Mouse (Mus musculus): ENCODE results near the gene Sf3b3.

DNA sequence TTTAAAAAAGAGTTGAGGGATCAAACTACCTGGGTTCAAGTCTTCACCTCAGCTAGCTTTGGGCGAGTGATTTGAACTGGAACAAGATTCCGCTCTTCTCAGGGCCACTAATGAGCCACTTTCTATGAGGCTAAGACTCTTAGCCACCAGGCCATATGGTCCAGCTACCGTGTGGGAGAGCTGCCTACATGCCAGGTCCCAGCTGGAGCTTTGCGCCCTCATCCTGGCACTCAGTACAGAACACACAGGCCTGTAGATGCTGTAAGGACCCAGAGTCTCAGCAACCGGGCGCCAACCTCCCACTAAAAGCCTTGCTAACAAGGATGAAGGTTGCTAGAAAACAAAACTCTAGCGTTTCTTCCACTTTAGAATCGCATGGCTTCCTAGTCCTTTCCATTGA is 41.9 kb upstream of the Sf3b3 start:
- TF ChIP-seq CTCF (IDR thresholded peaks at IDR 0.05; ENCODE audit: low read depth, low read length) (no peak), GATA1 (IDR thresholded peaks at IDR 0.05; ENCODE audit: borderline replicate concordance, low read length) (no peak), GATA2 (IDR thresholded peaks at IDR 0.05; ENCODE audit: borderline replicate concordance, low read depth, low read length) (no peak)

Data from G1E (cell line).